Mouse (Mus musculus) left cerebral cortex, adult 18-20 months (tissue): ENCODE data around the gene Tmem102. TPM values are rescaled to one million over a fixed set of nuclear protein-coding genes. Genes with fewer than 3 reads are reported as not detected.
A peak's percentile ranks its signal among the peaks of the same experiment; 100 is the strongest.

ENCODE experiments used
- DNase-seq, 2 experiments: peaks; one replicate each; pipeline ENCODE4 v3.0.0; 2021 to 2022; ENCODE audit warnings: low spot score in 2 of 2, mixed read lengths in 1 of 2
- total RNA-seq, 2 experiments: library from RNA; stranded (reverse); gene quantifications; 2 replicates each; pipeline ENCODE4 v1.2.3; 2021

The Tmem102 gene
- total RNA-seq, 2 experiments from 2014 or later, result 0.26 TPM; not detected in 1

GRCm38 (mm10) chr11:69822080-69822479, 16.7 kb upstream of the Tmem102 start, which contains the start of gene Spem1:
Gene Spem1, minus strand, starts transcription at chr11:69822180.
- no peak for DNase-seq

GRCm38 (mm10) chr11:69818871-69819270, 13.4 kb upstream of the Tmem102 start:
- DNase-seq, result no peak

GRCm38 (mm10) chr11:69818365-69818764, 12.9 kb upstream of the Tmem102 start, which contains the start of gene Spem2:
Gene Spem2, minus strand, starts transcription at chr11:69818465.
- no peak for DNase-seq

GRCm38 (mm10) chr11:69816520-69816919, 11.1 kb upstream of the Tmem102 start:
- DNase-seq, result no peak

GRCm38 (mm10) chr11:69815155-69815554, 9.7 kb upstream of the Tmem102 start, which contains the start of gene Gm39566:
Gene Gm39566, minus strand, starts transcription at chr11:69815298.
- DNase-seq, result no peak

GRCm38 (mm10) chr11:69810280-69810679, 4.9 kb upstream of the Tmem102 start:
- DNase-seq, result no peak

- no peak for DNase-seq
These were observed 2.2 kb upstream of the Tmem102 start for GRCm38 (mm10) chr11:69807641-69808040.

- DNase-seq, result no peak
These were observed 954 bp upstream of the Tmem102 start for GRCm38 (mm10) chr11:69806378-69806777.

- DNase-seq, result no peak
These were observed 828 bp downstream of the Tmem102 start for GRCm38 (mm10) chr11:69804652-69804940.

- DNase-seq, result peak; percentile 57 to 78
These were observed 1.4 kb downstream of the Tmem102 start for GRCm38 (mm10) chr11:69803786-69804651.

- DNase-seq, result no peak
These were observed 2.1 kb downstream of the Tmem102 start for GRCm38 (mm10) chr11:69803328-69803727.

- DNase-seq, result peak; percentile 59 to 78
These were observed 2.7 kb downstream of the Tmem102 start for GRCm38 (mm10) chr11:69802648-69803105.

GRCm38 (mm10) chr11:69801379-69801977, 3.9 kb downstream of the Tmem102 start, which contains the start of gene Fgf11:
Gene Fgf11, minus strand, starts transcription at chr11:69801857.
- DNase-seq, result no peak

GRCm38 (mm10) chr11:69800392-69801197, 4.8 kb downstream of the Tmem102 start:
- DNase-seq, result no peak

GRCm38 (mm10) chr11:69800138-69800391, 5.4 kb downstream of the Tmem102 start:
- DNase-seq, result no peak

GRCm38 (mm10) chr11:69799394-69800137, 5.9 kb downstream of the Tmem102 start:
- no peak for DNase-seq

- no peak for DNase-seq
These were observed 7.5 kb downstream of the Tmem102 start for GRCm38 (mm10) chr11:69797924-69798323.

- no peak for DNase-seq
These were observed 9.4 kb downstream of the Tmem102 start for GRCm38 (mm10) chr11:69795983-69796435.

- DNase-seq, result peak; percentile 77 to 83
These were observed 10.0 kb downstream of the Tmem102 start, which contains the start of gene Chrnb1 for GRCm38 (mm10) chr11:69795168-69795982. Gene Chrnb1, minus strand, starts transcription at chr11:69795943.

GRCm38 (mm10) chr11:69793429-69793828, 12.0 kb downstream of the Tmem102 start:
- no peak for DNase-seq
